Mouse (Mus musculus) heart, embryonic 14.5 days (tissue): Measurements from ENCODE around the gene Wbp2nl. TPM values are rescaled to one million over a fixed set of nuclear protein-coding genes. Genes with fewer than 3 reads are reported as not detected.

Experiments used
- ATAC-seq: fragments of 200-750 bp; cut with Nextera tagmentation; 2 replicates; pipeline ENCODE4 v1.8.0; 2017; ENCODE audit warnings: low read depth, moderate TSS enrichment; ENCODE audit not compliant: insufficient number of reproducible peaks, insufficient read depth, low FRiP score
- H3K27ac ChIP-seq, 2 experiments: fragments of 200-500 bp in 1 of 2; fragments of 300-500 bp in 1 of 2; sonication (generic) in 1 of 2; replicated peaks in 1 of 2; 2 replicates each; pipeline ENCODE4 v1.5.1; 2012 to 2014; ENCODE audit warnings: low read depth in 2 of 2, low read length in 2 of 2, control low read depth in 1 of 2, mild to moderate bottlenecking in 1 of 2, mixed read lengths in 1 of 2; ENCODE audit not compliant: control insufficient read depth in 1 of 2, insufficient read depth in 1 of 2
- H3K27me3 ChIP-seq: fragments of 300-500 bp; sonication (generic); 2 replicates; pipeline ENCODE4 v1.6.1; 2014; ENCODE audit warnings: mild to moderate bottlenecking, low read length, control low read depth; ENCODE audit not compliant: control insufficient read depth, insufficient read depth
- H3K36me3 ChIP-seq: fragments of 300-500 bp; sonication (generic); 2 replicates; pipeline ENCODE4 v1.6.1; 2014; ENCODE audit warnings: mild to moderate bottlenecking, control low read depth, low read length, mixed read lengths; ENCODE audit not compliant: control insufficient read depth, insufficient read depth
- H3K4me1 ChIP-seq, 2 experiments: fragments of 200-500 bp in 1 of 2; fragments of 300-500 bp in 1 of 2; sonication (generic) in 1 of 2; 2 replicates each; pipeline ENCODE4 v1.6.1; 2012 to 2014; ENCODE audit warnings: low read length in 2 of 2, control low read depth in 1 of 2, mixed read lengths in 1 of 2; ENCODE audit not compliant: control insufficient read depth in 2 of 2, insufficient read depth in 2 of 2
- H3K4me2 ChIP-seq: fragments of 300-500 bp; sonication (generic); 2 replicates; pipeline ENCODE4 v1.6.1; 2014; ENCODE audit warnings: mild to moderate bottlenecking, low read length
- H3K4me3 ChIP-seq, 2 experiments: fragments of 200-500 bp in 1 of 2; fragments of 300-500 bp in 1 of 2; sonication (generic) in 1 of 2; 2 replicates each; pipeline ENCODE4 v1.5.1; 2012 to 2014; ENCODE audit warnings: low read length in 2 of 2, mild to moderate bottlenecking in 2 of 2, control low read depth in 1 of 2, low read depth in 1 of 2, moderate library complexity in 1 of 2; ENCODE audit not compliant: control insufficient read depth in 1 of 2, insufficient read depth in 1 of 2
- H3K9ac ChIP-seq: fragments of 300-500 bp; sonication (generic); 2 replicates; pipeline ENCODE4 v1.6.1; 2014; ENCODE audit warnings: mild to moderate bottlenecking, low read length
- H3K9me3 ChIP-seq: fragments of 300-500 bp; sonication (generic); 2 replicates; pipeline ENCODE4 v1.6.1; 2016; ENCODE audit warnings: low read length, control low read depth; ENCODE audit not compliant: control insufficient read depth
- WGBS: fragments of 180-500 bp; shearing (Covaris S2); extraction: QIAGEN DNeasy Blood & Tissue Kit; methylation state at CpG from one replicate; pipeline ENCODE4 v1.1.7; 2014; 5-methylcytosine and 5-hydroxymethylcytosine counted together
- polyA plus RNA-seq: library from polyadenylated mRNA; unstranded; fragments of >200 nt; fragmentation: Nextera tagmentation; extraction: Ambion mirVana; gene quantifications from 2 replicates; pipeline ENCODE4 v1.2.1, GENCODE M21; 2014

Gene Wbp2nl
- polyA plus RNA-seq = 0.28 TPM in 1 of 2 replicates, not detected in the other

- Histone ChIP-seq H3K9me3 (no peaks in the 10 kb centered on the region), H3K4me1 (peaks cover 2 to 4% of the 10 kb centered on the region in 2 experiments; a peak in 3 of 4 replicates), H3K4me3 (no peak within 1 kb of the TSS), H3K4me2 (peak within 1 kb of the TSS; percentile 44), H3K36me3 (no peaks in the 10 kb centered on the region), H3K9ac (no peak within 1 kb of the TSS), H3K27me3 (no peaks in the 10 kb centered on the region), H3K27ac (no peak within 1 kb of the TSS)
- ATAC-seq = peak; percentile 64
- 41% methylated on average over 39 of the region's 39 CpGs for WGBS
Measured at GRCm38 (mm10) chr15:82298764-82299561, at the start of gene Wbp2nl. Gene Wbp2nl (plus strand): TSS chr15:82298954.

GRCm38 (mm10) chr15:82251579-82251978 lies 47.2 kb upstream of the Wbp2nl start:
- no peak overlapping the region for H3K4me2 ChIP-seq
- H3K36me3 ChIP-seq = no peaks in the 10 kb centered on the region
- no peaks in the 10 kb centered on the region for H3K9me3 ChIP-seq
- H3K27ac ChIP-seq = no peak overlapping the region
- H3K4me3 ChIP-seq = no peak overlapping the region
- H3K4me1 ChIP-seq = peaks cover 6 to 11% of the 10 kb centered on the region in 2 experiments; a peak in 2 of 4 replicates
- no peak overlapping the region for H3K9ac ChIP-seq
- ATAC-seq = no peak
- H3K27me3 ChIP-seq = no peaks in the 10 kb centered on the region
- WGBS = 97% methylated on average over 3 of the region's 3 CpGs

- ATAC-seq = no peak
- H3K4me1 ChIP-seq = peaks cover 6 to 11% of the 10 kb centered on the region in 2 experiments; a peak in 2 of 4 replicates
- H3K4me3 ChIP-seq = no peak within 1 kb of the TSS
- H3K9ac ChIP-seq = no peak within 1 kb of the TSS
- H3K36me3 ChIP-seq = no peaks in the 10 kb centered on the region
- H3K27me3 ChIP-seq = no peaks in the 10 kb centered on the region
- H3K4me2 ChIP-seq = no peak within 1 kb of the TSS
- 72% methylated on average over 6 of the region's 6 CpGs for WGBS
- no peak within 1 kb of the TSS for H3K27ac ChIP-seq
- no peaks in the 10 kb centered on the region for H3K9me3 ChIP-seq
Measured at GRCm38 (mm10) chr15:82252097-82252496, 46.7 kb upstream of the Wbp2nl start, which contains the start of gene 1500009C09Rik. Gene 1500009C09Rik (plus strand): TSS chr15:82252397.

GRCm38 (mm10) chr15:82255248-82255647 lies 43.5 kb upstream of the Wbp2nl start:
- Histone ChIP-seq H3K27ac (no peak overlapping the region), H3K9me3 (no peaks in the 10 kb centered on the region), H3K9ac (no peak overlapping the region), H3K4me1 (peaks cover 6 to 11% of the 10 kb centered on the region in 2 experiments; a peak in 2 of 4 replicates), H3K27me3 (peaks cover 4% of the 10 kb centered on the region; the same call in 1 of the 2 replicates), H3K36me3 (no peaks in the 10 kb centered on the region), H3K4me2 (no peak overlapping the region), H3K4me3 (no peak overlapping the region)
- WGBS = 60% methylated on average over 4 of the region's 4 CpGs
- no peak for ATAC-seq

- no peak for ATAC-seq
- no peak overlapping the region; a peak in 1 of 4 replicates for H3K27ac ChIP-seq
- peaks cover 6 to 11% of the 10 kb centered on the region in 2 experiments; a peak in 2 of 4 replicates for H3K4me1 ChIP-seq
- H3K27me3 ChIP-seq = peaks cover 4% of the 10 kb centered on the region; the same call in 1 of the 2 replicates
- H3K9me3 ChIP-seq = no peaks in the 10 kb centered on the region
- no peaks in the 10 kb centered on the region for H3K36me3 ChIP-seq
- 22% methylated on average over 10 of the region's 10 CpGs for WGBS
- H3K4me3 ChIP-seq = no peak overlapping the region
- H3K4me2 ChIP-seq = 0 out of 2 replicates have a peak overlapping the region, but pooled peaks have one; percentile 2
- H3K9ac ChIP-seq = no peak overlapping the region
Measured at GRCm38 (mm10) chr15:82255944-82256383, 42.8 kb upstream of the Wbp2nl start.

GRCm38 (mm10) chr15:82259510-82259909 lies 39.2 kb upstream of the Wbp2nl start:
- WGBS = 12% methylated on average over 16 of the region's 16 CpGs
- ATAC-seq = no peak
- H3K27me3 ChIP-seq = peaks cover 4% of the 10 kb centered on the region; the same call in 1 of the 2 replicates
- no peaks in the 10 kb centered on the region for H3K36me3 ChIP-seq
- H3K4me3 ChIP-seq = no peak overlapping the region
- H3K9me3 ChIP-seq = no peaks in the 10 kb centered on the region
- no peak overlapping the region for H3K9ac ChIP-seq
- no peak overlapping the region for H3K4me2 ChIP-seq
- H3K4me1 ChIP-seq = peaks cover 15 to 22% of the 10 kb centered on the region in 2 experiments
- no peak overlapping the region for H3K27ac ChIP-seq

GRCm38 (mm10) chr15:82266356-82266755 lies 32.4 kb upstream of the Wbp2nl start:
- ATAC-seq = no peak
- Histone ChIP-seq H3K27ac (no peak overlapping the region), H3K4me3 (no peak overlapping the region), H3K27me3 (peaks cover under 1% of the 10 kb centered on the region; the same call in 1 of the 2 replicates), H3K9me3 (no peaks in the 10 kb centered on the region), H3K4me2 (no peak overlapping the region), H3K36me3 (no peaks in the 10 kb centered on the region), H3K4me1 (peaks cover 18 to 19% of the 10 kb centered on the region in 2 experiments), H3K9ac (no peak overlapping the region)
- 6% methylated on average over 6 of the region's 6 CpGs for WGBS
